10 mouse cellular contexts compared by ENCODE assay signal in the genomic region with DNA sequence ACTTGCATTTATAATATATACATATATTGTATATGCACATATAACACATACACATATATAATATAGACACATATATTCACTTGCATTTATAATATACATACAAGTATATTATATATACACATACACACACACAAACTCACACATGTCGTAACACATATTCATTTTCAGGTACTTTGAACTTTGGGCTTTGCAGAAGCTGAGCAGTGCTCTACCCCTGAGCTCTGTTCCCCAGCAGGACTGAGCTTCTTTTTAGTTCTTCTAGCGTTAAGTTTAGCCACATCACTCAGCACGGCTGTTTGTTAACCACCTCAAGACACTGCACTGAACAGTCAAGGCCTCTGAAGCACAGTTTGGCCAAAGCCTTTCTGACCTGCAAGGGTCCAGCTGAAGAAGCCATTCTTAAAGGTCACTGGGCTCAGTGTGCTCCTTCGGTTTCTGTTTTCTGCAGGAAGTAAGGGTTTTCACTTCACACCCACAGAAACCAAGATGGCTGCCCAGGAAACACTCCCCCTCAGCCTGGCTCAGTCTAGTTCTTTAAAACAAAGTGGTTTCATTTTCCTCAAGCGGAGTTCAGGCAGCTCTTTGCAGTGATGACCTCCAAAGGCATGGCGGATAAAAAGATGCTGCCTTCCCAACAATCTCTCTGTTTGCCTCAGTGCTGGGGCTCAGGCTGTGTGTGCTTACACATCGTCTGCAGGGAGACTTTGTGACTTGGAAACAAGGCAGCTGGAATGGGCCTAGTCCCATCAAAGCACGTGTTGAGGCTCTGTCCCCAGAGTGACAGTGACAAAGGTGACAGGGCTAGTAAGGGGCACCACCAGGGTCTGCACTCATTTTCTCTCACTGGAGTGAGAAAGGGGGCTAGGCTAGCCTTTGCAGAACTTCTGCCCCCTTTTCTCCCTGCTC.
A peak's percentile ranks its signal among the peaks of the same experiment; 100 is the strongest.
DNase-seq lines count a peak whose midpoint lies in the region; ATAC-seq and TF ChIP-seq lines count a peak whose summit lies in the region.
"Had no signal": no experiment of that assay in that cellular context is flagged by ENCODE, and none has a peak within 500 bp of the region (broad histone marks: within the 10 kb centered on the region; RNA-seq: fewer than 3 reads in every experiment).

No protein-coding gene starts in this region.

- no peak overlapping the region for H3K27ac ChIP-seq in lung, embryonic 14.5 days (ENCODE audit: low read depth)
- H3K27ac ChIP-seq in forebrain, postnatal 0 days (ENCODE audit: low read depth, low read length): no peak overlapping the region
- H3K27ac ChIP-seq: midbrain, embryonic 12.5 days had no signal

- no peak for TF ChIP-seq POLR2A in lung, adult 2 months (IDR thresholded peaks at IDR 0.05; ENCODE audit: borderline replicate concordance, extremely low read depth, low read depth, low read length)

- H3K36me3 ChIP-seq in lung, embryonic 14.5 days (ENCODE audit: insufficient read depth): no peaks in the 10 kb centered on the region
- H3K36me3 ChIP-seq in forebrain, postnatal 0 days (ENCODE audit: insufficient read depth): no peaks in the 10 kb centered on the region
- H3K36me3 ChIP-seq: midbrain, embryonic 12.5 days had no signal

- H3K27me3 ChIP-seq in lung, embryonic 14.5 days (ENCODE audit: insufficient read depth, low read length): no peaks in the 10 kb centered on the region
- H3K27me3 ChIP-seq in forebrain, postnatal 0 days (ENCODE audit: insufficient read depth, low read length): no peaks in the 10 kb centered on the region
- H3K27me3 ChIP-seq: midbrain, embryonic 12.5 days had no signal

- TF ChIP-seq CTCF in lung, embryonic 14.5 days (IDR thresholded peaks at IDR 0.05; ENCODE audit: low read depth): no peak
- no peak for TF ChIP-seq CTCF in lung, adult 2 months (IDR thresholded peaks at IDR 0.05; ENCODE audit: insufficient read depth, low read length)
- no peak for TF ChIP-seq CTCF in forebrain, postnatal 0 days (IDR thresholded peaks at IDR 0.05; ENCODE audit: low read depth)

- H3K9ac ChIP-seq in lung, embryonic 14.5 days: no peak overlapping the region
- no peak overlapping the region for H3K9ac ChIP-seq in forebrain, postnatal 0 days
- H3K9ac ChIP-seq: midbrain, embryonic 12.5 days had no signal

- no peak overlapping the region for H3K4me2 ChIP-seq in lung, embryonic 14.5 days
- H3K4me2 ChIP-seq in forebrain, postnatal 0 days (ENCODE audit: low read depth): no peak overlapping the region
- H3K4me2 ChIP-seq: midbrain, embryonic 12.5 days had no signal

- WGBS in lung, embryonic 14.5 days: 58% methylated on average over 8 of the region's 8 CpGs
- WGBS in lung, adult 2 months: 57% methylated on average over 8 of the region's 8 CpGs
- 82% methylated on average over 8 of the region's 8 CpGs for WGBS in forebrain, postnatal 0 days

- H3K4me3 ChIP-seq in lung, embryonic 14.5 days (ENCODE audit: low read depth, low read length): no peak overlapping the region
- H3K4me3 ChIP-seq in lung, adult 2 months (replicated peaks; ENCODE audit: extremely low read depth, low read depth, low read length): no peak overlapping the region
- H3K4me3 ChIP-seq in forebrain, postnatal 0 days (ENCODE audit: low read depth, low read length): no peak overlapping the region
- H3K4me3 ChIP-seq: midbrain, embryonic 12.5 days had no signal

- H3K4me1 ChIP-seq in lung, embryonic 14.5 days (ENCODE audit: insufficient read depth): 0 out of 2 replicates have a peak, but pooled peaks cover 4% of the 10 kb centered on the region
- H3K4me1 ChIP-seq in lung, adult 2 months (ENCODE audit: control insufficient read depth, insufficient read depth, low read length): peaks cover 2% of the 10 kb centered on the region; the same call in 1 of the 2 replicates
- no peaks in the 10 kb centered on the region for H3K4me1 ChIP-seq in forebrain, postnatal 0 days (ENCODE audit: insufficient read depth)

- no peaks in the 10 kb centered on the region for H3K9me3 ChIP-seq in lung, embryonic 14.5 days (ENCODE audit: low read depth, low read length)
- H3K9me3 ChIP-seq in forebrain, postnatal 0 days (ENCODE audit: low read length): no peaks in the 10 kb centered on the region
- H3K9me3 ChIP-seq: midbrain, embryonic 12.5 days had no signal

- ATAC-seq in lung, embryonic 14.5 days (ENCODE audit: insufficient read depth): 0 out of 2 replicates have a peak, but pooled peaks have one; percentile 21
- peak; percentile 96 for ATAC-seq in activated CD4-positive, CD25-positive, alpha-beta regulatory T cell, adult 4 months
- peak; percentile 88 for ATAC-seq in megakaryocyte, adult 5-6 weeks (ENCODE audit: poor library complexity, severe bottlenecking)
- no peak for ATAC-seq in forebrain, postnatal 0 days

- no peak for DNase-seq in lung, embryonic 14.5 days
- no peak for DNase-seq in lung, adult 2 months
- DNase-seq in thymus, postnatal 14 days: peak; percentile 68
- DNase-seq in ovary, postnatal 14 days (ENCODE audit: low spot score): no peak
- DNase-seq in forebrain, postnatal 0 days: no peak
- DNase-seq: left cerebral cortex, postnatal 4 days; retina, postnatal 1 day had no signal
